Mouse (Mus musculus) lung, adult 2 months (tissue): ENCODE data around the gene Igdcc4.

Experiments
- CTCF ChIP-seq: fragments of 200-500 bp; IDR thresholded peaks from 2 replicates; pipeline ENCODE4 v1.5.1; 2011; ENCODE audit warnings: mild to moderate bottlenecking, low read length, control low read depth; ENCODE audit not compliant: insufficient read depth
- POLR2A ChIP-seq: fragments of 200-500 bp; IDR thresholded peaks from 2 replicates; pipeline ENCODE4 v1.6.1; 2011; ENCODE audit warnings: low read depth, mild to moderate bottlenecking, control low read depth, low read length, borderline replicate concordance; ENCODE audit errors: extremely low read depth

DNA sequence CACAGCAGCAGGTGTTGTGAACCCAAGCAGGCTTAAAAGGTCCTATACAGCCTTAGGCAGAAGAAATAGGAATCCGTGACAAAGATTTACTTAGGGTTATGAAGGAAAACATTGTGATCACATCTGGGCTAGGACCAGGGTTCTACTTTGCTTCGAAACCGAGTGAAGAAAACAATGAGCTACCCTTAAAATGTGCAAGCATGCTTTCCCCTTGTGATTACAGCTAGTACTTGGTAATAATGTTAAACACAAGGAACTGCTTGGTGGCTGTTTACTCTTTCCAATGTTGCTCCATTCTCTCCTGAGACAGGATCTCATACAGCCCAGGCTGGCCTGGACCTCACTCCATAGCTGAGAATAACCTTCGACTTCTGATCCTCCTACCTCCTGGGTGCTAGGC lies 59.9 kb downstream of the Igdcc4 start:
- TF ChIP-seq CTCF (no peak), POLR2A (no peak)
